Mouse (Mus musculus) liver, embryonic 14.5 days (tissue): Measurements from ENCODE around the gene C1qtnf12. TPM values are rescaled to one million over a fixed set of nuclear protein-coding genes. Genes with fewer than 3 reads are reported as not detected.

Experiments
- ATAC-seq: fragments of 200-750 bp; cut with Nextera tagmentation; 2 replicates; pipeline ENCODE4 v1.8.0; 2017; ENCODE audit warnings: moderate number of reproducible peaks, mild to moderate bottlenecking, moderate library complexity; ENCODE audit not compliant: insufficient read depth
- DNase-seq, 3 experiments: peaks; one replicate each; pipeline ENCODE4 v3.0.0-alpha.2; 2012 to 2013; ENCODE audit warnings: low read depth in 3 of 3, low spot score in 3 of 3
- H3K27ac ChIP-seq: fragments of 300-500 bp; sonication (generic); 2 replicates; pipeline ENCODE4 v1.5.1; 2014; ENCODE audit warnings: moderate library complexity, mild to moderate bottlenecking, control low read depth, inconsistent platforms
- H3K27me3 ChIP-seq: fragments of 300-500 bp; sonication (generic); 2 replicates; pipeline ENCODE4 v1.6.1; 2014; ENCODE audit warnings: mild to moderate bottlenecking, low read length, moderate library complexity; ENCODE audit not compliant: control insufficient read depth, insufficient read depth
- H3K36me3 ChIP-seq: fragments of 300-500 bp; sonication (generic); replicated peaks from 2 replicates; pipeline ENCODE4 v1.6.1; 2014; ENCODE audit warnings: low read depth; ENCODE audit not compliant: control insufficient read depth, insufficient read depth
- H3K4me1 ChIP-seq, 2 experiments: fragments of 200-500 bp in 1 of 2; fragments of 300-500 bp in 1 of 2; sonication (generic) in 1 of 2; replicated peaks; 2 replicates each; pipeline ENCODE4 v1.6.1; 2012 to 2014; ENCODE audit warnings: antibody characterized with exemption in 1 of 2, inconsistent platforms in 1 of 2, low read length in 1 of 2; ENCODE audit not compliant: control insufficient read depth in 2 of 2, insufficient read depth in 2 of 2
- H3K4me2 ChIP-seq: fragments of 300-500 bp; sonication (generic); 2 replicates; pipeline ENCODE4 v1.6.1; 2014; ENCODE audit warnings: low read depth, mild to moderate bottlenecking, control low read depth, moderate library complexity
- H3K4me3 ChIP-seq, 2 experiments: fragments of 200-500 bp in 1 of 2; fragments of 300-500 bp in 1 of 2; sonication (generic) in 1 of 2; 2 replicates each; pipeline ENCODE4 v1.5.1; 2012 to 2014; ENCODE audit warnings: low read depth in 2 of 2, low read length in 2 of 2, mild to moderate bottlenecking in 2 of 2, control low read depth in 1 of 2, inconsistent platforms in 1 of 2, moderate library complexity in 1 of 2; ENCODE audit not compliant: insufficient read depth in 1 of 2
- H3K9ac ChIP-seq: fragments of 300-500 bp; sonication (generic); replicated peaks from 2 replicates; pipeline ENCODE4 v1.6.1; 2014; ENCODE audit warnings: mild to moderate bottlenecking, control low read depth, moderate library complexity
- H3K9me3 ChIP-seq: fragments of 300-500 bp; sonication (generic); 2 replicates; pipeline ENCODE4 v1.6.1; 2016; ENCODE audit warnings: low read length, mixed read lengths; ENCODE audit not compliant: control insufficient read depth
- CTCF ChIP-seq: IDR thresholded peaks from 2 replicates; pipeline ENCODE4 v1.5.1; 2016; ENCODE audit warnings: antibody characterized with exemption, low read depth, control low read depth
- EP300 ChIP-seq: IDR thresholded peaks from 2 replicates; pipeline ENCODE4 v1.6.1; 2016; ENCODE audit warnings: antibody characterized with exemption, low read depth
- WGBS: fragments of 180-500 bp; shearing (Covaris S2); extraction: QIAGEN DNeasy Blood & Tissue Kit; methylation state at CpG from one replicate; pipeline ENCODE4 v1.1.7; 2014; ENCODE audit not compliant: insufficient replicate concordance; 5-methylcytosine and 5-hydroxymethylcytosine counted together
- polyA plus RNA-seq, 2 experiments: library from polyadenylated mRNA; depleted of rRNA in 1 of 2; stranded (reverse) in 1 of 2; unstranded in 1 of 2; fragments of >200 nt; fragmentation: Nextera tagmentation in 1 of 2; extraction: Ambion mirVana in 1 of 2; gene quantifications; 2 replicates each; pipeline versions ENCODE4 v1.2.1 to v1.2.3; 2012 to 2014

Gene C1qtnf12
- polyA plus RNA-seq, 2 experiments: 37.4 to 85.1 TPM

DNA sequence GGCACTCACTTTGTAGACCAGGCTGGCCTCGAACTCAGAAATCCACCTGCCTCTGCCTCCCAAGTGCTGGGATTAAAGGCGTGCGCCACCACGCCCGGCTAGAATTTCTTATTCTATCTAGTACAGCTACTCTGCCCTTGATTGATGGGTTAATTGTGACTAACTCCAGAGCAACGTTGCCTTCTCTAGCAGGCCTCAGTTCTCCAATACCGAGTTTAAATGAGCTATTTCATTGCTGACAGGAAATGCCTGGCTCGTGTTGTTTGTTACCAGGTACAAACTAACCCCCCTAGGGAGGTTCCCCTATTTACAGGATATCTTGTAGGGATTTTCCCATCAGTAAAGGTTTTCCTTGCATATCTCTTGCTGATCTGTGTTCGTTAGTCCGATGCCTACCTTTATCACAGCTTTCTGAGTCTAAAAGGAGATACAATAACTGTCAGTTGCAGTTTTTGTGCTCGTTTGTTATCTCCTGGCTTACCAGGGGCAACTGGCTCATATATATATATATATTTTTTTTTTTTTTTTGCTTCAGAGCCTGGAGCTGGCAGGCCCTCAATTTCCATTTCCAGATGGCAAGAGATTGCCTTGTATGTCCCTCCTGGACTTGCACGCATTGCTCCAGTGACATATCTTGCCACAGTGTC, 19.4 kb downstream of the C1qtnf12 start:
- WGBS: 39% methylated on average over 12 of the region's 12 CpGs
- Histone ChIP-seq H3K27ac (no peak overlapping the region), H3K4me2 (no peak overlapping the region), H3K36me3 (no peaks in the 10 kb centered on the region), H3K9me3 (no peaks in the 10 kb centered on the region), H3K27me3 (no peaks in the 10 kb centered on the region), H3K4me1 (peaks cover 0 to 3% of the 10 kb centered on the region in 2 experiments; a peak in 2 of 4 replicates), H3K9ac (no peak overlapping the region), H3K4me3 (no peak overlapping the region)
- DNase-seq: no peak
- peak; percentile 31; the same call in 1 of the 2 replicates for ATAC-seq
- no peak for TF ChIP-seq CTCF
- peak; percentile 49; the same call in 1 of the 2 replicates for TF ChIP-seq EP300

DNA sequence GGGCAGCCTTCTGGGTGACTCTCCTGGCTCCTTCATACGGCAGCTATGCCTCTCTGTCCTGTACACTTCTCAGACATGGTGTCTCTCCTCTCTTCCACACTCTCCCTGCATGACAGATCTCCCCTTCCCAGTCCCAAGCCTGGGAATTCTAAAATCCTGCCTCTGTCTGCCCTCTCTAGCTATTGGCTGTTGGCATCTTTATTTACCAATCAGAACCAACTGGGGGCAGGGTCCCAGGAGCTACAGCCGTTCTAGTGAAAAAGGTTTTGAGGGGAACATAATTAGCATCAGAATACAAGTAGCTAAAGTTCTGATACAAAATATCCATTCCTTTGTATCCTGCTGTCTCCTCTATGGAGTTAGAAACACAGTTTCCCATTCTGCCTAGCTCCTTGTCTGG, 21.7 kb downstream of the C1qtnf12 start:
- peaks cover 7 to 15% of the 10 kb centered on the region in 2 experiments for H3K4me1 ChIP-seq
- no peak overlapping the region for H3K9ac ChIP-seq
- ATAC-seq: no peak

DNA sequence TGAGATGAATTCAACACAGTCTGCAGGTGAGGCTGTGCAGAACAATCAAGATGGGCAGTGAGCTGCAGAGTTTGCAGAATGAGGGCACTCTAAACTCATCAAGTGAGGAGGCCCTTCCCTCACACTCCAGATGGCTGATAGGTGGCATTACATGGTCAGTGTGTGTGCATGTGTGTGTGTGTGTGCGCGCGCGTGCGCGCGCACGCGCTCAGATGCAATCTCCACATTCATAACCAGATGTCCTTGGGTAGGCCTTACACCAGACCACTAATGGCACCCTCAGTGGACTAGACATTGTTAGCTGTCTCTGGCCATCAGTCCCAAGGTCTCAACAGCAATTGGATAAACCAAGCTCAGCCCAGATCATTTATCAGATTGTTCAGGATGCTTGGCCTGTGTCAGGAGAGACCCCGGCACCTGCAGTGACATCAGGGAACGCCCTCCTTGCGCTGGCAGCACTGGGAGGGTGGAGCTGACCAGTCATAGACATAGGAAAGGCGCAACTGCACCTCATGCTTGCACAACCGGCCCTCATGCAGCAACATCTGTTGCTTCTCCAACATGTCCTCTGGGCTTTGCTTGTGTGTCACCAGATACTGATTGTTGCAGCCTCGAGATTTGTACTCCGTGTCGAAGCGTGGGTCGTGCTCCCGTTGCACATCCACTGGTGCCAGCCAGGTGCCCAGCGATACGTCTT, 29.2 kb downstream of the C1qtnf12 start:
- H3K27ac ChIP-seq: peak overlapping the region; percentile 49
- no peak for ATAC-seq
- H3K4me1 ChIP-seq: peaks cover 44 to 45% of the 10 kb centered on the region in 2 experiments
- H3K4me2 ChIP-seq: peak overlapping the region; percentile 98
- no peaks in the 10 kb centered on the region for H3K9me3 ChIP-seq
- no peaks in the 10 kb centered on the region; the same call in 1 of the 2 replicates for H3K36me3 ChIP-seq
- peak overlapping the region; percentile 62 for H3K9ac ChIP-seq
- H3K27me3 ChIP-seq: no peaks in the 10 kb centered on the region
- TF ChIP-seq CTCF: no peak
- no peak for TF ChIP-seq EP300
- no peak for DNase-seq
- peak overlapping the region; percentile 75 to 85 for H3K4me3 ChIP-seq
- WGBS: 61% methylated on average over 22 of the region's 22 CpGs

More for the DNA sequence above, 21.7 kb downstream of the C1qtnf12 start:
- Histone ChIP-seq H3K27me3 (no peaks in the 10 kb centered on the region), H3K36me3 (no peaks in the 10 kb centered on the region), H3K4me2 (no peak overlapping the region), H3K9me3 (no peaks in the 10 kb centered on the region), H3K27ac (no peak overlapping the region), H3K4me3 (no peak overlapping the region)
- TF ChIP-seq CTCF (no peak), EP300 (no peak)
- no peak for DNase-seq
- WGBS: 24% methylated on average over 2 of the region's 2 CpGs

DNA sequence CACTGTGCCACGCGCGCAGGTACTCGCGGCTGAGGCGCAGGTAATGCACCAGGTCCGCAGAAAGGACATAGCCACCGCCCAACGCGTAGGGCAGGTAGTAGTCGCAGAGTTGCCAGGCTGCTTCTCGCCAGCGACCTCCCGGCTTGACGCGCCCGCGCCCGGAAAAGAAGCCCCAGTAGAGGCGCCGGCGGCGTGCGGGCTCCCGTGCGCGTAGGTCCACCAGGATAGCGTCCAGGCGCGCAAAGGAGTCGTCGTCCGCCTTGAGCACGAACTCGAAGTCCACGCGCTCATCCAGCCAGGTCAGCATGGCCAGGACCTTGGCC, 29.8 kb downstream of the C1qtnf12 start:
- peak overlapping the region; percentile 49 for H3K27ac ChIP-seq

More for the DNA sequence above, 29.8 kb downstream of the C1qtnf12 start:
- Histone ChIP-seq H3K36me3 (no peaks in the 10 kb centered on the region; the same call in 1 of the 2 replicates), H3K9me3 (no peaks in the 10 kb centered on the region), H3K4me1 (peaks cover 44 to 45% of the 10 kb centered on the region in 2 experiments), H3K4me3 (peak overlapping the region; percentile 75 to 85), H3K4me2 (peak overlapping the region; percentile 98), H3K27me3 (no peaks in the 10 kb centered on the region), H3K9ac (peak overlapping the region; percentile 62)
- no peak for ATAC-seq
- TF ChIP-seq EP300 (no peak), CTCF (0 out of 2 replicates have a peak, but pooled peaks have one; percentile 19)
- no peak for DNase-seq
- 17% methylated on average over 37 of the region's 37 CpGs for WGBS
